Mouse (Mus musculus): ENCODE data around the gene Tcf12. TPM values are rescaled to one million over a fixed set of nuclear protein-coding genes. Genes with fewer than 3 reads are reported as not detected.

The Tcf12 gene
- polyA plus RNA-seq, 1 experiment from 2014 or later, result 103 TPM

GRCm38 (mm10) chr9:72088893-72089611 is 22.6 kb downstream of the Tcf12 start:
- 77% methylated on average over 3 of the region's 3 CpGs for WGBS
- Histone ChIP-seq H3K4me2 (no peak overlapping the region), H3K27me3 (ENCODE audit: insufficient read depth, low read length) (no peaks in the 10 kb centered on the region), H3K36me3 (ENCODE audit: insufficient read depth) (no peaks in the 10 kb centered on the region), H3K9ac (no peak overlapping the region), H3K9me3 (ENCODE audit: low read depth, low read length) (no peaks in the 10 kb centered on the region), H3K4me1 (ENCODE audit: insufficient read depth) (no peaks in the 10 kb centered on the region; the same call in 1 of the 2 replicates), H3K27ac (ENCODE audit: low read depth) (no peak overlapping the region), H3K4me3 (ENCODE audit: low read depth, low read length) (no peak overlapping the region)
- DNase-seq (no peak), ATAC-seq (ENCODE audit: insufficient read depth) (no peak)
- no peak for TF ChIP-seq CTCF (IDR thresholded peaks at IDR 0.05; ENCODE audit: low read depth)

GRCm38 (mm10) chr9:72085017-72085416 is 26.7 kb downstream of the Tcf12 start:
- DNase-seq, result no peak
- no peak for ATAC-seq (ENCODE audit: insufficient read depth)
- H3K4me2 ChIP-seq, result no peak overlapping the region
- H3K9ac ChIP-seq, result no peak overlapping the region
- no peaks in the 10 kb centered on the region; the same call in 1 of the 2 replicates for H3K4me1 ChIP-seq (ENCODE audit: insufficient read depth)
- TF ChIP-seq CTCF (IDR thresholded peaks at IDR 0.05; ENCODE audit: low read depth), result no peak
- H3K9me3 ChIP-seq (ENCODE audit: low read depth, low read length), result no peaks in the 10 kb centered on the region
- no peak overlapping the region for H3K4me3 ChIP-seq (ENCODE audit: low read depth, low read length)
- H3K27me3 ChIP-seq (ENCODE audit: insufficient read depth, low read length), result no peaks in the 10 kb centered on the region
- H3K27ac ChIP-seq (ENCODE audit: low read depth), result no peak overlapping the region
- WGBS, result 54% methylated on average over 3 of the region's 3 CpGs
- no peaks in the 10 kb centered on the region for H3K36me3 ChIP-seq (ENCODE audit: insufficient read depth)

- no peaks in the 10 kb centered on the region; the same call in 1 of the 2 replicates for H3K4me1 ChIP-seq (ENCODE audit: insufficient read depth)
- no peaks in the 10 kb centered on the region for H3K9me3 ChIP-seq (ENCODE audit: low read depth, low read length)
- H3K36me3 ChIP-seq (ENCODE audit: insufficient read depth), result no peaks in the 10 kb centered on the region
- no peak overlapping the region for H3K4me2 ChIP-seq
- no peak overlapping the region for H3K4me3 ChIP-seq (ENCODE audit: low read depth, low read length)
- DNase-seq (peak; percentile 64), ATAC-seq (ENCODE audit: insufficient read depth) (no peak)
- no peak overlapping the region for H3K9ac ChIP-seq
- no peak for TF ChIP-seq CTCF (IDR thresholded peaks at IDR 0.05; ENCODE audit: low read depth)
- no peak overlapping the region for H3K27ac ChIP-seq (ENCODE audit: low read depth)
- no peaks in the 10 kb centered on the region for H3K27me3 ChIP-seq (ENCODE audit: insufficient read depth, low read length)
These were observed 27.5 kb downstream of the Tcf12 start for GRCm38 (mm10) chr9:72084131-72084530.

GRCm38 (mm10) chr9:72076158-72076557 is 35.5 kb downstream of the Tcf12 start:
- no peaks in the 10 kb centered on the region for H3K9me3 ChIP-seq (ENCODE audit: low read depth, low read length)
- ATAC-seq (ENCODE audit: insufficient read depth) (no peak), DNase-seq (no peak)
- H3K4me1 ChIP-seq (ENCODE audit: insufficient read depth), result no peaks in the 10 kb centered on the region
- H3K36me3 ChIP-seq (ENCODE audit: insufficient read depth), result no peaks in the 10 kb centered on the region
- no peak overlapping the region for H3K4me2 ChIP-seq
- H3K27ac ChIP-seq (ENCODE audit: low read depth), result no peak overlapping the region
- H3K4me3 ChIP-seq (ENCODE audit: low read depth, low read length), result no peak overlapping the region
- no peak overlapping the region for H3K9ac ChIP-seq
- TF ChIP-seq CTCF (IDR thresholded peaks at IDR 0.05; ENCODE audit: low read depth), result no peak
- H3K27me3 ChIP-seq (ENCODE audit: insufficient read depth, low read length), result no peaks in the 10 kb centered on the region

GRCm38 (mm10) chr9:72066151-72066550 is 45.5 kb downstream of the Tcf12 start:
- Histone ChIP-seq H3K9me3 (ENCODE audit: low read depth, low read length) (no peaks in the 10 kb centered on the region), H3K4me1 (ENCODE audit: insufficient read depth) (no peaks in the 10 kb centered on the region), H3K4me3 (ENCODE audit: low read depth, low read length) (no peak overlapping the region), H3K36me3 (ENCODE audit: insufficient read depth) (no peaks in the 10 kb centered on the region), H3K9ac (no peak overlapping the region), H3K4me2 (no peak overlapping the region), H3K27ac (ENCODE audit: low read depth) (no peak overlapping the region), H3K27me3 (ENCODE audit: insufficient read depth, low read length) (no peaks in the 10 kb centered on the region)
- ATAC-seq (ENCODE audit: insufficient read depth) (no peak), DNase-seq (no peak)
- no peak for TF ChIP-seq CTCF (IDR thresholded peaks at IDR 0.05; ENCODE audit: low read depth)

- H3K36me3 ChIP-seq (ENCODE audit: insufficient read depth), result no peaks in the 10 kb centered on the region
- DNase-seq (no peak), ATAC-seq (ENCODE audit: insufficient read depth) (no peak)
- WGBS, result 79% methylated on average over 3 of the region's 3 CpGs
- no peak overlapping the region for H3K9ac ChIP-seq
- H3K4me2 ChIP-seq, result no peak overlapping the region
- no peak overlapping the region for H3K4me3 ChIP-seq (ENCODE audit: low read depth, low read length)
- no peaks in the 10 kb centered on the region for H3K27me3 ChIP-seq (ENCODE audit: insufficient read depth, low read length)
- no peaks in the 10 kb centered on the region for H3K4me1 ChIP-seq (ENCODE audit: insufficient read depth)
- no peaks in the 10 kb centered on the region for H3K9me3 ChIP-seq (ENCODE audit: low read depth, low read length)
- no peak overlapping the region for H3K27ac ChIP-seq (ENCODE audit: low read depth)
- TF ChIP-seq CTCF (IDR thresholded peaks at IDR 0.05; ENCODE audit: low read depth), result no peak
These were observed 58.5 kb downstream of the Tcf12 start for GRCm38 (mm10) chr9:72053144-72053543.

- no peak overlapping the region for H3K27ac ChIP-seq (ENCODE audit: low read depth)
- no peak for ATAC-seq (ENCODE audit: insufficient read depth)
- DNase-seq, result no peak
- no peak overlapping the region for H3K9ac ChIP-seq
- H3K9me3 ChIP-seq (ENCODE audit: low read depth, low read length), result no peaks in the 10 kb centered on the region
- H3K4me2 ChIP-seq, result no peak overlapping the region
- H3K36me3 ChIP-seq (ENCODE audit: insufficient read depth), result no peaks in the 10 kb centered on the region
- no peak overlapping the region for H3K4me3 ChIP-seq (ENCODE audit: low read depth, low read length)
- H3K27me3 ChIP-seq (ENCODE audit: insufficient read depth, low read length), result no peaks in the 10 kb centered on the region
- TF ChIP-seq CTCF (IDR thresholded peaks at IDR 0.05; ENCODE audit: low read depth), result no peak
- no peaks in the 10 kb centered on the region for H3K4me1 ChIP-seq (ENCODE audit: insufficient read depth)
These were observed 71.5 kb downstream of the Tcf12 start for GRCm38 (mm10) chr9:72040156-72040555.

All from lung, embryonic 14.5 days (tissue).